Mouse (Mus musculus): ENCODE measurements around the gene Gpcpd1.

- TF ChIP-seq POLR2A (IDR thresholded peaks at IDR 0.05; ENCODE audit: insufficient read depth, low read depth, low read length) (no peak), CTCF (IDR thresholded peaks at IDR 0.05; ENCODE audit: insufficient read depth, low read depth, low read length) (no peak)
These were observed 2.5 kb upstream of the Gpcpd1 start for GRCm38 (mm10) chr2:132589906-132590538.
